Comparison of ENCODE assay signal across 27 mouse cellular contexts in the genomic region with DNA sequence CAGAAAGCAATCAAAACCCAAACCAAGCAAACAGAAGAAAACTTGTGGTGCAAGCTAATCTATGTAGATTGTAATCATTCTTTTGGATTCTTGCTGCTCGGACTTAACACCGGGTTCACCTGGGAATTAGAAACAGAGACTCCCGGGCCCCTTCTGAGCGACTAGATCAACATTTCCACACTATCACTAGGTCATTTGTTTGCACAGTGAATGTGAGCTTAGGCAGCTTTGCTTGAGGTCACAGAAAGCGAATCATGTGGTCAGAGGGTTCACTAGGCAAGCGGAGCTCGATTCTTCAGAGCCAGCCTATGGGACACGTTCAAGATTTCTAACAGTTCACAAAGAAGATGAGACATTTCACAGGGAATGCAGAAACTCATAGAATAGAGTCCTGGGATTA. TPM values are rescaled to one million over a fixed set of nuclear protein-coding genes. Genes with fewer than 3 reads are reported as not detected.
DNase-seq lines count a peak whose midpoint lies in the region; ATAC-seq lines count a peak whose summit lies in the region.
"Had no signal": no experiment of that assay in that cellular context is flagged by ENCODE, and none has a peak within 500 bp of the region (broad histone marks: within the 10 kb centered on the region; RNA-seq: fewer than 3 reads in every experiment).

No protein-coding gene starts in this region.

- 70% methylated on average over 8 of the region's 8 CpGs for WGBS in heart, embryonic 10.5 days
- 73% methylated on average over 8 of the region's 8 CpGs for WGBS in liver, embryonic 13.5 days (ENCODE audit: insufficient replicate concordance)
- WGBS in liver, embryonic 15.5 days (ENCODE audit: insufficient replicate concordance) = 74% methylated on average over 8 of the region's 8 CpGs
- 61% methylated on average over 8 of the region's 8 CpGs for WGBS in stomach, embryonic 16.5 days

- H3K27ac ChIP-seq in heart, embryonic 10.5 days = no peak overlapping the region
- H3K27ac ChIP-seq in liver, embryonic 13.5 days = no peak overlapping the region
- 0 out of 2 replicates have a peak overlapping the region, but pooled peaks have one; percentile 14 for H3K27ac ChIP-seq in liver, embryonic 15.5 days (replicated peaks)
- H3K27ac ChIP-seq in stomach, embryonic 16.5 days (ENCODE audit: low read length) = no peak overlapping the region
- H3K27ac ChIP-seq: embryonic facial prominence, embryonic 12.5 days; hindbrain, postnatal 0 days; intestine, embryonic 15.5 days; layer of hippocampus, adult 2 months; left cerebral cortex, adult 2 months; limb, embryonic 13.5 days; lung, embryonic 15.5 days; midbrain, embryonic 12.5 days; neural tube, embryonic 13.5 days had no signal

- no peaks in the 10 kb centered on the region for H3K27me3 ChIP-seq in heart, embryonic 10.5 days (ENCODE audit: insufficient read depth, poor library complexity, severe bottlenecking)
- no peaks in the 10 kb centered on the region for H3K27me3 ChIP-seq in liver, embryonic 13.5 days
- H3K27me3 ChIP-seq in liver, embryonic 15.5 days = no peaks in the 10 kb centered on the region
- no peaks in the 10 kb centered on the region for H3K27me3 ChIP-seq in stomach, embryonic 16.5 days (ENCODE audit: control insufficient read depth, insufficient read depth, low read length)
- H3K27me3 ChIP-seq: embryonic facial prominence, embryonic 12.5 days; intestine, embryonic 15.5 days; limb, embryonic 13.5 days; lung, embryonic 15.5 days; midbrain, embryonic 12.5 days; neural tube, embryonic 13.5 days had no signal

- H3K4me3 ChIP-seq in heart, embryonic 10.5 days = no peak overlapping the region
- H3K4me3 ChIP-seq in liver, embryonic 13.5 days (replicated peaks) = no peak overlapping the region
- H3K4me3 ChIP-seq in liver, embryonic 15.5 days (replicated peaks) = no peak overlapping the region
- no peak overlapping the region for H3K4me3 ChIP-seq in stomach, embryonic 16.5 days (replicated peaks; ENCODE audit: low read length)
- H3K4me3 ChIP-seq: embryonic facial prominence, embryonic 12.5 days; intestine, embryonic 15.5 days; layer of hippocampus, adult 2 months; left cerebral cortex, adult 2 months; limb, embryonic 13.5 days; lung, embryonic 15.5 days; midbrain, embryonic 12.5 days; neural tube, embryonic 13.5 days had no signal

- peaks cover 4% of the 10 kb centered on the region; the same call in 1 of the 2 replicates for H3K4me1 ChIP-seq in heart, embryonic 10.5 days
- peaks cover 2% of the 10 kb centered on the region; the same call in 1 of the 2 replicates for H3K4me1 ChIP-seq in liver, embryonic 13.5 days (replicated peaks)
- H3K4me1 ChIP-seq in liver, embryonic 15.5 days (replicated peaks) = 0 out of 2 replicates have a peak, but pooled peaks cover 3% of the 10 kb centered on the region
- H3K4me1 ChIP-seq in stomach, embryonic 16.5 days (ENCODE audit: control insufficient read depth, insufficient read depth, low read length) = no peaks in the 10 kb centered on the region
- H3K4me1 ChIP-seq: embryonic facial prominence, embryonic 12.5 days; intestine, embryonic 15.5 days; midbrain, embryonic 12.5 days had no signal

- peak; percentile 24 for DNase-seq in heart, embryonic 10.5 days (ENCODE audit: low spot score)
- DNase-seq in heart, adult 18-20 months = no peak
- DNase-seq in liver, embryonic 13.5 days = no peak
- no peak for DNase-seq in urinary bladder, postnatal 25 days (ENCODE audit: low spot score)
- DNase-seq in urinary bladder, postnatal 10 days (ENCODE audit: low spot score) = no peak
- DNase-seq: adrenal gland, postnatal 25 days; cerebellum, adult 18-20 months; cerebellum, postnatal 10 days; gastrocnemius, postnatal 36 days; heart, postnatal 14 days; kidney, adult 2 months; kidney, postnatal 36 days; thymus, adult 2 months; thymus, postnatal 36 days had no signal

- no peak overlapping the region for H3K4me2 ChIP-seq in liver, embryonic 13.5 days
- H3K4me2 ChIP-seq in liver, embryonic 15.5 days = no peak overlapping the region
- no peak overlapping the region for H3K4me2 ChIP-seq in stomach, embryonic 16.5 days (ENCODE audit: low read depth, low read length)
- H3K4me2 ChIP-seq: embryonic facial prominence, embryonic 12.5 days; intestine, embryonic 15.5 days; limb, embryonic 13.5 days; lung, embryonic 15.5 days; midbrain, embryonic 12.5 days; neural tube, embryonic 13.5 days had no signal

- no peaks in the 10 kb centered on the region for H3K9me3 ChIP-seq in heart, embryonic 10.5 days
- H3K9me3 ChIP-seq in liver, embryonic 13.5 days (replicated peaks) = peaks cover 3% of the 10 kb centered on the region; the same call in 1 of the 2 replicates
- no peaks in the 10 kb centered on the region for H3K9me3 ChIP-seq in liver, embryonic 15.5 days (replicated peaks)
- H3K9me3 ChIP-seq in stomach, embryonic 16.5 days (replicated peaks; ENCODE audit: control insufficient read depth, low read length) = 0 out of 2 replicates have a peak, but pooled peaks cover 2% of the 10 kb centered on the region
- H3K9me3 ChIP-seq: embryonic facial prominence, embryonic 12.5 days; intestine, embryonic 15.5 days; limb, embryonic 13.5 days; lung, embryonic 15.5 days; midbrain, embryonic 12.5 days had no signal

- no peaks in the 10 kb centered on the region for H3K36me3 ChIP-seq in heart, embryonic 10.5 days
- H3K36me3 ChIP-seq in liver, embryonic 13.5 days = no peaks in the 10 kb centered on the region
- no peaks in the 10 kb centered on the region for H3K36me3 ChIP-seq in liver, embryonic 15.5 days (replicated peaks)
- H3K36me3 ChIP-seq in stomach, embryonic 16.5 days (ENCODE audit: control insufficient read depth, insufficient read depth, low read length) = no peaks in the 10 kb centered on the region
- H3K36me3 ChIP-seq: embryonic facial prominence, embryonic 12.5 days; intestine, embryonic 15.5 days; limb, embryonic 13.5 days; lung, embryonic 15.5 days; midbrain, embryonic 12.5 days; neural tube, embryonic 13.5 days had no signal

- H3K9ac ChIP-seq in liver, embryonic 13.5 days = no peak overlapping the region
- H3K9ac ChIP-seq in liver, embryonic 15.5 days = no peak overlapping the region
- no peak overlapping the region for H3K9ac ChIP-seq in stomach, embryonic 16.5 days (ENCODE audit: low read length)
- H3K9ac ChIP-seq: embryonic facial prominence, embryonic 12.5 days; intestine, embryonic 15.5 days; limb, embryonic 13.5 days; lung, embryonic 15.5 days; midbrain, embryonic 12.5 days; neural tube, embryonic 13.5 days had no signal

- ATAC-seq in liver, embryonic 13.5 days (ENCODE audit: low read depth) = peak; percentile 62
- peak; percentile 71 for ATAC-seq in liver, embryonic 15.5 days (ENCODE audit: insufficient read depth)
- ATAC-seq in stomach, embryonic 16.5 days (ENCODE audit: insufficient read depth, low FRiP score) = peak; percentile 74; the same call in 1 of the 2 replicates
- ATAC-seq: CD4-positive, CD25-positive, alpha-beta regulatory T cell, adult 4 months; forebrain, embryonic 14.5 days; hindbrain, postnatal 0 days; intestine, embryonic 15.5 days had no signal

RNA-seq across cellular contexts. Expression of a gene that starts 53.5 kb away (rescaled TPM):
- 13.8 and 16.6 TPM in 2 replicates for polyA plus RNA-seq in heart, embryonic 10.5 days (2016; fragmentation: Nextera tagmentation; extraction: Ambion mirVana)
- 10 to 100 TPM; 17.0 to 19.6 TPM for total RNA-seq in heart, adult 18-20 months (2021)
- polyA plus RNA-seq in liver, embryonic 13.5 days (2015; fragmentation: Nextera tagmentation; extraction: Ambion mirVana) = 11.1 and 14.5 TPM in 2 replicates
- polyA plus RNA-seq in liver, embryonic 15.5 days (2015; fragmentation: Nextera tagmentation; extraction: Ambion mirVana) = 11.8 and 12.3 TPM in 2 replicates
- 22.3 and 23.6 TPM in 2 replicates for polyA plus RNA-seq in stomach, embryonic 16.5 days (2015; fragmentation: Nextera tagmentation; extraction: Ambion mirVana)
